Mouse (Mus musculus): ENCODE data around the gene Zfhx3. TPM values are rescaled to one million over a fixed set of nuclear protein-coding genes. Genes with fewer than 3 reads are reported as not detected.

The Zfhx3 gene
- polyA plus RNA-seq, 1 experiment from 2014 or later: 7.4 TPM

- no peak for ATAC-seq (ENCODE audit: insufficient number of reproducible peaks, low FRiP score)
- Histone ChIP-seq H3K4me2 (no peak overlapping the region), H3K36me3 (no peaks in the 10 kb centered on the region), H3K9me3 (replicated peaks) (no peaks in the 10 kb centered on the region), H3K27ac (ENCODE audit: poor library complexity, severe bottlenecking) (no peak overlapping the region), H3K9ac (no peak overlapping the region), H3K4me1 (replicated peaks) (no peaks in the 10 kb centered on the region), H3K27me3 (replicated peaks) (no peaks in the 10 kb centered on the region), H3K4me3 (no peak overlapping the region)
- WGBS: 68% methylated on average over 3 of the region's 3 CpGs
Measured at GRCm38 (mm10) chr8:108019651-108020050, 77.2 kb downstream of the Zfhx3 start.

DNA sequence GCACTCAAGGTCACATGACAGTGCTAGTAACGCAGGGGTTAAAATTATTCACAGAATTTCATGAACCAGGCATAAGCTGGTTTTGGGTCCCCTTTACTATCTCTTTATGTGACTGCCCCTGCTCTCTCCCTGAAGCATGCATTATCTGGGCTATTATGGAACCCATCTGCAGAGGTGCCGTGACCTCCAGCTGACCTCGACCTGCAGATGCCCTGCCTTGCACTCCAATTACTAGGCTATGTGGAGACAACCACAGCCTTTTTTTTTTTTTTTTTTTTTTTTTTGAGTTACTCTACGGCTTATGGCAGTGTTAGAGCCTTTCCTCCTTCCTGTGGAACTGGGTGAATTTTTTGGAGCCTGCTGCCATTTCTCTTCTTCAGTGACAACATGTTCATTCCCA lies 80.0 kb downstream of the Zfhx3 start:
- Histone ChIP-seq H3K27me3 (replicated peaks) (no peaks in the 10 kb centered on the region), H3K36me3 (no peaks in the 10 kb centered on the region), H3K4me2 (no peak overlapping the region), H3K9me3 (replicated peaks) (peaks cover 3% of the 10 kb centered on the region), H3K4me1 (replicated peaks) (0 out of 2 replicates have a peak, but pooled peaks cover 4% of the 10 kb centered on the region), H3K4me3 (no peak overlapping the region), H3K9ac (no peak overlapping the region), H3K27ac (ENCODE audit: poor library complexity, severe bottlenecking) (no peak overlapping the region)
- ATAC-seq (ENCODE audit: insufficient number of reproducible peaks, low FRiP score): no peak
- WGBS: 53% methylated on average over 4 of the region's 4 CpGs

DNA sequence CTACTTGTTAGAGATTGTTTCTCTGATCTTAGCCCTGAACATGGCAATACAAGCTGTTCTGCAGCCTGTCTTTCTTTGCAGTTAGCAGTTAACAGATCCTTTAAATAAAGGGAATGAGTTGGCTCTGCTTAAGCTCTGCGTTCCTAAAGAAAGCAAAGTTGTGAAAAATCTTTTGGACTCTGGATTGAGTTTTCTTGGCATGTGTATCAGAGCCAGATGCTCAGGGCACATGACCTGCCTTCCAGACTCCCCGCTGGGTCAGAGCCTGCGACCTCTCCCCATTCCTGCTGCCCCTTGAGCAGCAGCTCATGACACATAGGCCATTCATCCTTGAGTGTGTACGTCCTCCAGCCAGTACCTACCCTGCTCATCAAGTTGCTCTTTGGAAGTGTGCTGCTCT lies 81.9 kb downstream of the Zfhx3 start:
- Histone ChIP-seq H3K36me3 (no peaks in the 10 kb centered on the region), H3K9me3 (replicated peaks) (peaks cover 3% of the 10 kb centered on the region), H3K9ac (no peak overlapping the region), H3K4me1 (replicated peaks) (0 out of 2 replicates have a peak, but pooled peaks cover 9% of the 10 kb centered on the region), H3K4me3 (no peak overlapping the region), H3K27me3 (replicated peaks) (no peaks in the 10 kb centered on the region), H3K27ac (ENCODE audit: poor library complexity, severe bottlenecking) (no peak overlapping the region), H3K4me2 (no peak overlapping the region)
- ATAC-seq (ENCODE audit: insufficient number of reproducible peaks, low FRiP score): no peak
- WGBS: 71% methylated on average over 4 of the region's 4 CpGs

DNA sequence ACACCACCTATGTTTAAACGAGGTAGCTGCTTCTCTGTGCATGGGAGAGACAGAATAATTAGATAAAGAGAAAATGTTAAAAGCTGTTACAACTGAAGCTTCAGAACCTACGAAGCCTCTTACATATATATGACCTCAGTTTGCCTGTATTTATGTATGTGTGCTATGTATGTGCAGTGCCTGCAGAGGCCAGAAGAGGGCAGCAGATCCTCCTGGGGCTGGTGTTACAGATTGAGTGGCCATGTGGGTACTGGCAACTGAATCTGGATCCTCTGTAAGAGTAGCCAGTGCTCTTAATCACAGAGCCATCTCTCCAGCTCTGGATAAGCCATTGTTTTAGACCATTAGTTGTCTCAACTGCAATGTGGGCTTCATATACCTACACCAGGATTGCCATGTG lies 82.8 kb downstream of the Zfhx3 start:
- Histone ChIP-seq H3K4me2 (no peak overlapping the region), H3K9ac (no peak overlapping the region), H3K27ac (ENCODE audit: poor library complexity, severe bottlenecking) (no peak overlapping the region), H3K27me3 (replicated peaks) (no peaks in the 10 kb centered on the region), H3K36me3 (no peaks in the 10 kb centered on the region), H3K9me3 (replicated peaks) (peaks cover 3% of the 10 kb centered on the region), H3K4me1 (replicated peaks) (0 out of 2 replicates have a peak, but pooled peaks cover 9% of the 10 kb centered on the region), H3K4me3 (no peak overlapping the region)
- 81% methylated on average over 2 of the region's 2 CpGs for whole genome bisulfite sequencing
- no peak for ATAC-seq (ENCODE audit: insufficient number of reproducible peaks, low FRiP score)

GRCm38 (mm10) chr8:108026557-108027440 lies 84.4 kb downstream of the Zfhx3 start:
- no peak for ATAC-seq (ENCODE audit: insufficient number of reproducible peaks, low FRiP score)
- Histone ChIP-seq H3K9ac (no peak overlapping the region), H3K27me3 (replicated peaks) (no peaks in the 10 kb centered on the region), H3K36me3 (no peaks in the 10 kb centered on the region), H3K4me3 (peak overlapping the region; percentile 31), H3K27ac (ENCODE audit: poor library complexity, severe bottlenecking) (no peak overlapping the region), H3K4me2 (peak overlapping the region; percentile 65), H3K4me1 (replicated peaks) (0 out of 2 replicates have a peak, but pooled peaks cover 9% of the 10 kb centered on the region), H3K9me3 (replicated peaks) (peaks cover 3% of the 10 kb centered on the region)
- 59% methylated on average over 11 of the region's 11 CpGs for WGBS

DNA sequence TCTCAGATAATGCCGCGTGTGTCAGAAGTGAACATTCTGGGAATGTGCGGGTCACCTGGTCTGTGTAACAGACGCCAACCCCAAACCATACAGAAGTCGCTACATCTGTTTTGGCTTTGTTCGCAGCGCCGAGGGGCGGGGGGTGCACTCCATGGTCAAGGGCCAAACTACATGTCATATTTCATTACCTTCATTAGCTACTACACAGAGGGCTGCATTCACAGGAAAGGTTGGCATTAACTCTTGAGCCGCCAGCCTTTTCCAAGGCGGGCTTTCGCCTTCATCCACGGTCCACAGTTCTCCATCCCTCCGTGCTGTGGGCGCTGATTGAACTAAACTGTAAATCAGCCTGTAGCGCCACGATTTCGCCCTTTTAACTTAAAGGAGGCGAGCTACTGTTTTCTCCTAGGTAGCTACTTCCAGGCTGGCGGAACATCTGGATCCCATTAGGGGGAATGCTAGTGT lies 85.1 kb downstream of the Zfhx3 start:
- peak overlapping the region; percentile 65 for H3K4me2 ChIP-seq
- no peak for ATAC-seq (ENCODE audit: insufficient number of reproducible peaks, low FRiP score)
- H3K9me3 ChIP-seq (replicated peaks): peaks cover 3% of the 10 kb centered on the region
- H3K27me3 ChIP-seq (replicated peaks): no peaks in the 10 kb centered on the region
- 0 out of 2 replicates have a peak, but pooled peaks cover 9% of the 10 kb centered on the region for H3K4me1 ChIP-seq (replicated peaks)
- peak overlapping the region; percentile 31 for H3K4me3 ChIP-seq
- H3K9ac ChIP-seq: no peak overlapping the region
- 25% methylated on average over 20 of the region's 20 CpGs for WGBS
- H3K27ac ChIP-seq (ENCODE audit: poor library complexity, severe bottlenecking): no peak overlapping the region
- no peaks in the 10 kb centered on the region for H3K36me3 ChIP-seq

GRCm38 (mm10) chr8:108028440-108028839 lies 86.0 kb downstream of the Zfhx3 start:
- WGBS: 67% methylated on average over 8 of the region's 8 CpGs

DNA sequence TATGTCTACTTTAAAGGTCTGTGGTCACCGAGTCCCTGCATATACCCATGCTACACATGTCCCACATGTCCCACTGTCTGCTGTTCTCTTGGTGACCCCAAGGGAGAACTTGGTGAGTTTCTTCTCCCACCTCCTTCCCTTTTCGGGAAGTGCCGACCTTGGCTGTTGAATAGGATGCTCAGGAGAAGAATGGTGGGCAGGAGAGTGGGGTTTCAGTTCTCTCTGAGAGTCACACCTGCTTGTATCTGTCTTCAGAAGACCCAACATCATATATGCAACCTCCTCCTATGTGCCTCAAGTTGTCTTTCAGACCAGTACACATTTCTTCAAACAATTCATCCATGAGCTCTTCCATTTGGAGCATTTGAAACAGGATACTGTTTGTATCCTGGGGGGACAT lies 88.7 kb downstream of the Zfhx3 start:
- WGBS: 72% methylated on average over 3 of the region's 3 CpGs
- ATAC-seq (ENCODE audit: insufficient number of reproducible peaks, low FRiP score): no peak
- Histone ChIP-seq H3K36me3 (no peaks in the 10 kb centered on the region), H3K4me1 (replicated peaks) (0 out of 2 replicates have a peak, but pooled peaks cover 9% of the 10 kb centered on the region), H3K27ac (ENCODE audit: poor library complexity, severe bottlenecking) (no peak overlapping the region), H3K9ac (no peak overlapping the region), H3K4me3 (no peak overlapping the region), H3K4me2 (no peak overlapping the region), H3K9me3 (replicated peaks) (no peaks in the 10 kb centered on the region), H3K27me3 (replicated peaks) (no peaks in the 10 kb centered on the region)

More at GRCm38 (mm10) chr8:108028440-108028839, 86.0 kb downstream of the Zfhx3 start:
- 0 out of 2 replicates have a peak, but pooled peaks cover 9% of the 10 kb centered on the region for H3K4me1 ChIP-seq (replicated peaks)
- H3K4me3 ChIP-seq: no peak overlapping the region
- no peak overlapping the region for H3K9ac ChIP-seq
- no peaks in the 10 kb centered on the region for H3K36me3 ChIP-seq
- H3K4me2 ChIP-seq: no peak overlapping the region
- no peak overlapping the region for H3K27ac ChIP-seq (ENCODE audit: poor library complexity, severe bottlenecking)
- peaks cover 3% of the 10 kb centered on the region for H3K9me3 ChIP-seq (replicated peaks)
- H3K27me3 ChIP-seq (replicated peaks): no peaks in the 10 kb centered on the region
- ATAC-seq (ENCODE audit: insufficient number of reproducible peaks, low FRiP score): no peak

- no peaks in the 10 kb centered on the region for H3K36me3 ChIP-seq
- no peaks in the 10 kb centered on the region for H3K27me3 ChIP-seq (replicated peaks)
- H3K4me1 ChIP-seq (replicated peaks): no peaks in the 10 kb centered on the region
- no peak for ATAC-seq (ENCODE audit: insufficient number of reproducible peaks, low FRiP score)
- H3K4me3 ChIP-seq: no peak overlapping the region
- WGBS: 73% methylated on average over 3 of the region's 3 CpGs
- H3K9ac ChIP-seq: no peak overlapping the region
- H3K4me2 ChIP-seq: no peak overlapping the region
- H3K27ac ChIP-seq (ENCODE audit: poor library complexity, severe bottlenecking): no peak overlapping the region
- 0 out of 2 replicates have a peak, but pooled peaks cover 2% of the 10 kb centered on the region for H3K9me3 ChIP-seq (replicated peaks)
Measured at GRCm38 (mm10) chr8:108034070-108034469, 91.6 kb downstream of the Zfhx3 start.

- no peaks in the 10 kb centered on the region for H3K4me1 ChIP-seq (replicated peaks)
- H3K27me3 ChIP-seq (replicated peaks): no peaks in the 10 kb centered on the region
- no peak overlapping the region for H3K4me3 ChIP-seq
- H3K4me2 ChIP-seq: no peak overlapping the region
- no peak overlapping the region for H3K27ac ChIP-seq (ENCODE audit: poor library complexity, severe bottlenecking)
- 0 out of 2 replicates have a peak, but pooled peaks cover 2% of the 10 kb centered on the region for H3K9me3 ChIP-seq (replicated peaks)
- ATAC-seq (ENCODE audit: insufficient number of reproducible peaks, low FRiP score): no peak
- 70% methylated on average over 6 of the region's 6 CpGs for WGBS
- no peak overlapping the region for H3K9ac ChIP-seq
- no peaks in the 10 kb centered on the region for H3K36me3 ChIP-seq
Measured at GRCm38 (mm10) chr8:108034726-108035125, 92.3 kb downstream of the Zfhx3 start.

DNA sequence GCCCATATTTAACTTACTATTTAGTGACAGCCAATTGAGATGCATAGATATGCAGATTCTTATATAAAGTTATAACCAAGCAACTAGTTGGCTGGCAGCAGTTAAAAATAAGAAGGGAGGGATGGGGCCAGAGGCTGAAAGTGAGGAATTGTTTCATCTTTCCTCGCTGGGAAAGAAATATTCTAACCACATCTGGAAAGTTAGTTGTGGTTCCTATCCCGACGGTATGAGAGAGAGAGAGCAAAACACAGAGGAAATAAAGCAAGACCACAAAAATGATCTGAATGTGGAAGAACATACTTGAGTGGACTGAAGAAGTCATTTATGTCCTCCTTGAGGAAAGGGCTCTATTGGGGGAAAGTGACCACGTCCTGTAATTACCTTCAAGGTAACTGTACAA lies 101.2 kb downstream of the Zfhx3 start:
- no peak for ATAC-seq (ENCODE audit: insufficient number of reproducible peaks, low FRiP score)

More for the DNA sequence above, 101.2 kb downstream of the Zfhx3 start:
- no peaks in the 10 kb centered on the region for H3K4me1 ChIP-seq (replicated peaks)
- H3K9me3 ChIP-seq (replicated peaks): no peaks in the 10 kb centered on the region
- no peaks in the 10 kb centered on the region for H3K36me3 ChIP-seq
- no peak overlapping the region for H3K4me2 ChIP-seq
- no peaks in the 10 kb centered on the region for H3K27me3 ChIP-seq (replicated peaks)
- H3K4me3 ChIP-seq: no peak overlapping the region
- WGBS: 76% methylated on average over 4 of the region's 4 CpGs
- H3K27ac ChIP-seq (ENCODE audit: poor library complexity, severe bottlenecking): no peak overlapping the region
- no peak overlapping the region for H3K9ac ChIP-seq

Data from heart, embryonic 12.5 days (tissue).